Mouse (Mus musculus) neutrophil, adult 5-6 weeks (primary cell): ENCODE measurements around the gene Mbtps1. TPM values are rescaled to one million over a fixed set of nuclear protein-coding genes. Genes with fewer than 3 reads are reported as not detected.

Experiments used
- total RNA-seq: library from RNA; stranded (forward); fragments of 200-1000 nt; gene quantifications from 2 replicates; pipeline ENCODE4 v1.2.3, GENCODE M21; 2017

The Mbtps1 gene
- total RNA-seq, 1 experiment from 2014 or later = 76.2 TPM

Other genes starting within 250 kb of the Mbtps1 start
- 72.3 and 82.5 TPM in 2 replicates for gene Hsbp1, start 214.2 kb downstream of the Mbtps1 start, total RNA-seq
- 10.9 and 11.8 TPM in 2 replicates for gene Mlycd, start 163.9 kb downstream of the Mbtps1 start, total RNA-seq
- 33.6 and 37.2 TPM in 2 replicates for gene Osgin1, start 124.6 kb downstream of the Mbtps1 start, total RNA-seq
- gene Necab2, start 112.0 kb downstream of the Mbtps1 start, total RNA-seq = not detected in 2 replicates
- not detected in 2 replicates for gene Slc38a8, start 57.0 kb downstream of the Mbtps1 start, total RNA-seq
- 59.0 and 60.7 TPM in 2 replicates for gene Hsdl1, start 16.4 kb upstream of the Mbtps1 start, total RNA-seq
- gene Dnaaf1, start 16.5 kb upstream of the Mbtps1 start, total RNA-seq = not detected in 2 replicates
- 7.1 and 9.9 TPM in 2 replicates for gene Taf1c, start 46.5 kb upstream of the Mbtps1 start, total RNA-seq
- gene Adad2, start 54.0 kb upstream of the Mbtps1 start, total RNA-seq = not detected in 2 replicates
- not detected in 2 replicates for gene Kcng4, start 76.9 kb upstream of the Mbtps1 start, total RNA-seq
- not detected in 2 replicates for gene Wfdc1, start 107.6 kb upstream of the Mbtps1 start, total RNA-seq
- not detected in 2 replicates for gene Atp2c2, start 141.3 kb upstream of the Mbtps1 start, total RNA-seq
- gene Tldc1, start 219.7 kb upstream of the Mbtps1 start, total RNA-seq = 4.1 and 4.2 TPM in 2 replicates